Mouse (Mus musculus) bone marrow macrophage, adult 2 months (primary cell): ENCODE measurements around the gene Klhl8.

Experiments
- CTCF ChIP-seq: IDR thresholded peaks from 2 replicates; pipeline ENCODE4 v1.5.1; 2012; ENCODE audit warnings: low read depth, mild to moderate bottlenecking, low read length, moderate library complexity
- POLR2A ChIP-seq: IDR thresholded peaks from 2 replicates; pipeline ENCODE4 v1.6.1; 2012; ENCODE audit warnings: mild to moderate bottlenecking, low read depth, low read length, borderline replicate concordance

DNA sequence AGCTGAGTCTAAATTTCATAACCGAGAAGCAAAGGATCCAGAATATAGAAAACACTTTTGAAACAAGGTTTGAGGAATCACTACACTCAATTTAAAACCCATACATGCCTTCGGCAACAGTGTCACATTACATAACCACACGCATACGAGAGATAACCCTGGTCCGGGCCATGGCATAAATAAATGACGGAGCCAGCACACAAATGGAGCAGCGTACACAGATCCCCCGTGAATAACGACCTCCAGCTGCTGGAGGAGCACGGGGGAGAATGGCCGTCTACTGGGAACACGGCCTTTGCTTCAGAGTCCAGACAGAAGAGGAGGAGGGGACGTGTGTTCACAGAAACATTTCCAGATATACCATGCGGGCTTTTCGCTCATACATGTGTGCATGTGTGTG is 21.3 kb downstream of the Klhl8 start:
- TF ChIP-seq POLR2A, result no peak
- TF ChIP-seq CTCF, result no peak
